Mouse (Mus musculus): Measurements from ENCODE around the gene Pdx1.

GRCm38 (mm10) chr5:147305166-147305565 is 35.4 kb downstream of the Pdx1 start:
- TF ChIP-seq POLR2A (IDR thresholded peaks at IDR 0.05; ENCODE audit: insufficient read length, low read depth) (no peak), MYOD1 (IDR thresholded peaks at IDR 0.05; ENCODE audit: control insufficient read depth in 1 of 3, insufficient read length in 2 of 3, low read depth in 2 of 3) (no peak)
